Mouse (Mus musculus) layer of hippocampus, adult 8-10 months (tissue): ENCODE results near the gene Brf1. TPM values are rescaled to one million over a fixed set of nuclear protein-coding genes. Genes with fewer than 3 reads are reported as not detected.

ENCODE experiments used
- DNase-seq, 2 experiments: peaks; one replicate each; pipeline ENCODE4 v3.0.0; 2022; ENCODE audit warnings: low spot score in 2 of 2
- total RNA-seq, 4 experiments: library from RNA; stranded (reverse); gene quantifications; 2 replicates each; pipeline ENCODE4 v1.2.4; 2022

Gene Brf1
- total RNA-seq, 4 experiments from 2014 or later: 49.3 to 59.4 (median 57.4) TPM

- no peak for DNase-seq
Measured at GRCm38 (mm10) chr12:113018763-113019162, 18.3 kb upstream of the Brf1 start.

- DNase-seq: no peak
Measured at GRCm38 (mm10) chr12:113017429-113017984, 17.0 kb upstream of the Brf1 start.

GRCm38 (mm10) chr12:113016976-113017375 lies 16.5 kb upstream of the Brf1 start:
- peak; percentile 79 to 82 for DNase-seq

GRCm38 (mm10) chr12:113015956-113016355 lies 15.5 kb upstream of the Brf1 start:
- DNase-seq: no peak

GRCm38 (mm10) chr12:113014561-113015556 lies 14.4 kb upstream of the Brf1 start:
- no peak for DNase-seq

GRCm38 (mm10) chr12:113013604-113014558 lies 13.4 kb upstream of the Brf1 start, which contains the start of gene Pacs2:
Pacs2 (plus strand) TSS chr12:113014508.
- DNase-seq: peak; percentile 79 to 90

- DNase-seq: peak; percentile 74 to 90
Measured at GRCm38 (mm10) chr12:113013021-113013491, 12.6 kb upstream of the Brf1 start.

GRCm38 (mm10) chr12:113012443-113012842 lies 11.9 kb upstream of the Brf1 start:
- DNase-seq: no peak

- no peak for DNase-seq
Measured at GRCm38 (mm10) chr12:113011702-113012360, 11.3 kb upstream of the Brf1 start.

GRCm38 (mm10) chr12:113004993-113005392 lies 4.5 kb upstream of the Brf1 start:
- peak; percentile 59 to 68 for DNase-seq

- DNase-seq: no peak
Measured at GRCm38 (mm10) chr12:113004011-113004410, 3.5 kb upstream of the Brf1 start.

GRCm38 (mm10) chr12:113002667-113003066 lies 2.2 kb upstream of the Brf1 start:
- no peak for DNase-seq

- DNase-seq: no peak
Measured at GRCm38 (mm10) chr12:113001133-113001474, 600 bp upstream of the Brf1 start.

GRCm38 (mm10) chr12:112999569-113000293 lies 773 bp downstream of the Brf1 start:
- DNase-seq: no peak

GRCm38 (mm10) chr12:112994153-112994552 lies 6.4 kb downstream of the Brf1 start:
- DNase-seq: no peak

- DNase-seq: no peak
Measured at GRCm38 (mm10) chr12:112991444-112991843, 9.1 kb downstream of the Brf1 start.

GRCm38 (mm10) chr12:112990706-112991405 lies 9.6 kb downstream of the Brf1 start:
- no peak for DNase-seq

- no peak for DNase-seq
Measured at GRCm38 (mm10) chr12:112987877-112988276, 12.6 kb downstream of the Brf1 start.

- no peak for DNase-seq
Measured at GRCm38 (mm10) chr12:112985346-112985745, 15.2 kb downstream of the Brf1 start.
